Mouse (Mus musculus) neural tube, embryonic 15.5 days (tissue): ENCODE data around the gene Fam185a. TPM values are rescaled to one million over a fixed set of nuclear protein-coding genes. Genes with fewer than 3 reads are reported as not detected.

Source experiments
- ATAC-seq: fragments of 200-750 bp; cut with Nextera tagmentation; 2 replicates; pipeline ENCODE4 v1.8.0; 2017; ENCODE audit warnings: mild to moderate bottlenecking, moderate TSS enrichment, moderate library complexity; ENCODE audit not compliant: low FRiP score
- H3K27ac ChIP-seq: fragments of 300-500 bp; sonication (generic); replicated peaks from 2 replicates; pipeline ENCODE4 v1.5.1; 2015; ENCODE audit warnings: mild to moderate bottlenecking, inconsistent platforms
- H3K27me3 ChIP-seq: fragments of 300-500 bp; sonication (generic); replicated peaks from 2 replicates; pipeline ENCODE4 v1.6.1; 2015; ENCODE audit warnings: inconsistent platforms
- H3K36me3 ChIP-seq: fragments of 300-500 bp; sonication (generic); 2 replicates; pipeline ENCODE4 v1.6.1; 2015; ENCODE audit warnings: inconsistent platforms
- H3K4me1 ChIP-seq: fragments of 300-500 bp; sonication (generic); 2 replicates; pipeline ENCODE4 v1.6.1; 2015; ENCODE audit warnings: inconsistent platforms
- H3K4me2 ChIP-seq: fragments of 300-500 bp; sonication (generic); 2 replicates; pipeline ENCODE4 v1.6.1; 2015; ENCODE audit warnings: inconsistent platforms, mild to moderate bottlenecking, moderate library complexity
- H3K4me3 ChIP-seq: fragments of 300-500 bp; sonication (generic); replicated peaks from 2 replicates; pipeline ENCODE4 v1.5.1; 2015; ENCODE audit warnings: mild to moderate bottlenecking, inconsistent platforms
- H3K9ac ChIP-seq: fragments of 300-500 bp; sonication (generic); replicated peaks from 2 replicates; pipeline ENCODE4 v1.6.1; 2015; ENCODE audit warnings: mild to moderate bottlenecking, inconsistent platforms
- H3K9me3 ChIP-seq: fragments of 300-500 bp; sonication (generic); replicated peaks from 2 replicates; pipeline ENCODE4 v1.6.1; 2016; ENCODE audit warnings: inconsistent platforms
- WGBS: fragments of 180-500 bp; shearing (Covaris S2); methylation state at CpG from one replicate; pipeline ENCODE4 v1.1.7; 2015; ENCODE audit warnings: mixed read lengths; 5-methylcytosine and 5-hydroxymethylcytosine counted together
- polyA plus RNA-seq: library from polyadenylated mRNA; unstranded; fragments of >200 nt; fragmentation: Nextera tagmentation; extraction: Ambion mirVana; gene quantifications from 2 replicates; pipeline ENCODE4 v1.2.1, GENCODE M21; 2015

Fam185a gene
- polyA plus RNA-seq, 1 experiment from 2014 or later: 10.2 TPM

DNA sequence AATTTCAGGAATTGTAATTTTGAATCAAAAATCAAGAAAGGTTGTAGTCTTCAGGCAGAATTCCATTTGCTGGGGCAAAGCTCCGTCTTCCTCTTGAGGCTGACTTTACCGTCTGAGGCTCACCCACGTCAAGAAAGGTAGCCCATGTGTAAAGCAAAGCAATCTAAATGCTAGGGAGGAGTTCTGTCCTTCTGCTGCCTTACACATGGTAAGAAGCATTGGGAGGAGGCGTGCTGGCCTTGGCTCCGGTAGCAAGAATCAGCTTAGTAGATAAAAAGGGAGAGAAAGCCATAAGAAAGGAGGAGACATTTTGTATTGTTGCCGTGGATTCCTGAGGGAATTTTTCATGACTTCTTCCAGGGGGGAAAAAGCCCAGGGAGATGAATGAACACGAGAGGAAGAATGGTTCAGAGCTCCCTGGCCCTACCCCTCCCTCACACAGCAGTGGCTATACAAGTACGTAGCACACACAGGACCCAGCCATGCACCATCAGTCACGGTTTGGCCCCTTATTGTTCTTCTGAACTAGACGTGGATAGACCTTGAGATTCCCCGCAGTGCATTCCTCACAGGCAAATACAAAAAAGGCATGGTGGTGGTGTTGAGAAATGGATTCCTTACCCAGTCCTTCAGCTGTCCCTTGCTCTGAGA lies 102.2 kb downstream of the Fam185a start:
- Histone ChIP-seq H3K36me3 (no peaks in the 10 kb centered on the region), H3K9me3 (no peaks in the 10 kb centered on the region), H3K4me2 (no peak overlapping the region), H3K27ac (no peak overlapping the region), H3K27me3 (no peaks in the 10 kb centered on the region), H3K4me1 (no peaks in the 10 kb centered on the region), H3K4me3 (no peak overlapping the region), H3K9ac (no peak overlapping the region)
- ATAC-seq: no peak
- 23% methylated on average over 11 of the region's 11 CpGs for WGBS

DNA sequence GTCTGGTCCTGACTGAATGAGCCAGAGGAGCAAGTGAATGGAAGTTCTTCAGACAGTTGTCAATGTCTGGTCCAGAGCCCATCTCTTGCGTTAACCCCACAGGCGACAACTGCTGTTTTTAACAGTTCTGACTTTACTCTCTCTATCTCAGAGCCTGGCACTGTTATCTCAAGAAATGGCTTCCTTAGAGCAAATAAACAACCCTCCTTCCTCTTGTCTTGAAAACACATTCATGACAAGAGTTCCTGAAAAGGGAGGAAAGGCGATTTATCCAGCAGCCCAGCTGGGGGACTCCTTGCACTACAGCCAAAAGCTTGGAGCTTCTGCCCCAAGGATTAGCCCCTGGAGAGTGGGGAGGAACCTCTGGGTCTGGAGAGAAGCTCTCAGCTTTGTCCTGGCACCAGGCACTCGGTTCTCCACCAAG lies 102.7 kb downstream of the Fam185a start:
- H3K4me3 ChIP-seq: no peak overlapping the region
- ATAC-seq: no peak
- 51% methylated on average over 4 of the region's 4 CpGs for WGBS
- no peaks in the 10 kb centered on the region for H3K36me3 ChIP-seq
- H3K27ac ChIP-seq: no peak overlapping the region
- no peaks in the 10 kb centered on the region for H3K9me3 ChIP-seq
- H3K4me1 ChIP-seq: no peaks in the 10 kb centered on the region
- H3K9ac ChIP-seq: no peak overlapping the region
- H3K4me2 ChIP-seq: no peak overlapping the region
- no peaks in the 10 kb centered on the region for H3K27me3 ChIP-seq

DNA sequence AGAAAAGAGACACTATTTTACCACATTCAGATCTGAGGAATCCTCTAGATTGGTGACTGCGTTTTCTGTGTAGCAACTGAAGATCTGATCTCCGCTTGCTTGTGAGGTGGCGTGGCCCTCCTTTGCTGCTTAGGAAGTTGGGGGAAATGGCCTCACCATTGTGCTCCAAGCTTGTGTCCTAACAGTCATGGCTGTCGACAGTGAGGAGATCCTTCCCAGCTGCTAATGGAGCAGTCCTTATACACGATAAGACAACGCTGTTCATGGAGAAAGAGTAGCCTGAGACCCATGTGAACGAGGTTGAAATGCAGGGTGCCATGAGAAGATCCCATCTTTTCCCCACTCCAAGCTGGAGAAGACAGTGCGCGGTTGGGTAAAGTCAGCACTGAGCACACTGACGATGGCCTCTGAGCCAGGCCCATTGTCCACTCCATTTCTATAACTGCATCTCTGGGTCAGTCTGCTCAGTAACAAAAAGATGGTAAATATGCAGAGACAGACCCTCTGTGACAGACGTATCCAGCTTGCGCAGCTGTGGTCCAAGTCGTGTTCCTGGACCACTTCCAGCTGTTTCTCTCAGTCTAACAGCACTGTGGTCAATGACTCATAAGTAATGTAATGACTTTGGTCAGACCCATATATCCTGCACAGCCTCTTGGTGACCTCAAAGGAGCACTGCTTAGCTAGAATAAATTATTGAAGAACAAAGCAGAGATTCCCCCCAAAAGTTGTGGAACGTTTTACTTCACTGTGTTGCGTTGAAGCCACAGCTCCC lies 103.5 kb downstream of the Fam185a start:
- WGBS: 48% methylated on average over 15 of the region's 15 CpGs

DNA sequence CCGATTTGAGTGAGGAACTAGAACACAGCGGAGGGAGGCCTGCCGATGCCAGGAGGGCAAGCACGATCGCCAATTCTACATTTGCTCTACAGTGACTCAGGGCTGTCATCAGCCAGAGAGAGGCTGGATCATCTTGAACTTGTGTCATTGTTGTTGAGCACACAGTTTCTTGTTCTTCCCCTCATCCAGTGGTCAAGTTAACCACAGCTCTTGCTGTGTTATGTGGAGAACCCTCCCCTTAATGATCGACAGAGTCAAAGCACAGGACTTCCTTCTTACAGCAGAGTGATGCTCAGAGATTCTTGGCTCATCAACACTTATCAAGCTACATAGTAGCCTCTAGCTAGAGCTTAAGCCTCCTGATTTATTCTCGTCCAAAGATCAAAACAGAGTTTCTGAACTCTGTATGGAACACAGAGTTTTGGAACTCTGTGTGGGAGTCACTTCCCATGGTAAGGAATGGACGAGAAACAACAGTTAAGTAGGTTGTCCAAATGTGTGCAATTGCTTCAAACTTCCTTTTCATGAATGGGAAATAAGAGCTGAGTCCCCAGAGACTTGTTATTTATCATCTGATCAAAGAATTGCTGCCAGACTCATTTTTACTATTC lies 104.5 kb downstream of the Fam185a start:
- Histone ChIP-seq H3K9me3 (no peaks in the 10 kb centered on the region), H3K27ac (no peak overlapping the region), H3K27me3 (no peaks in the 10 kb centered on the region), H3K4me2 (no peak overlapping the region), H3K4me1 (no peaks in the 10 kb centered on the region), H3K4me3 (no peak overlapping the region), H3K36me3 (no peaks in the 10 kb centered on the region), H3K9ac (no peak overlapping the region)
- no peak for ATAC-seq
- WGBS: 91% methylated on average over 8 of the region's 8 CpGs

More for the DNA sequence above, 103.5 kb downstream of the Fam185a start:
- no peaks in the 10 kb centered on the region for H3K36me3 ChIP-seq
- H3K9me3 ChIP-seq: no peaks in the 10 kb centered on the region
- ATAC-seq: no peak
- no peak overlapping the region for H3K9ac ChIP-seq
- H3K27ac ChIP-seq: no peak overlapping the region
- H3K27me3 ChIP-seq: no peaks in the 10 kb centered on the region
- no peak overlapping the region for H3K4me3 ChIP-seq
- H3K4me1 ChIP-seq: no peaks in the 10 kb centered on the region
- H3K4me2 ChIP-seq: no peak overlapping the region

Other genes with a start within 250 kb of the Fam185a start
- 11.3 and 12.1 TPM in 2 replicates for gene Gsap, start 238.7 kb upstream of the Fam185a start, polyA plus RNA-seq
- 5.6 and 6.9 TPM in 2 replicates for gene Fgl2, start 52.3 kb upstream of the Fam185a start, polyA plus RNA-seq
- 0.49 and 0.59 TPM in 2 replicates for gene Ccdc146, start 281 bp upstream of the Fam185a start, polyA plus RNA-seq
- gene Lrrc17, start 118.6 kb downstream of the Fam185a start, polyA plus RNA-seq: 8.1 and 18.6 TPM in 2 replicates
- gene Fbxl13, start 220.7 kb downstream of the Fam185a start, polyA plus RNA-seq: 0.08 and 0.13 TPM in 2 replicates
- gene Armc10, start 220.9 kb downstream of the Fam185a start, polyA plus RNA-seq: 41.3 and 44.2 TPM in 2 replicates